ENCODE assay signal across 11 mouse cellular contexts in the genomic region with DNA sequence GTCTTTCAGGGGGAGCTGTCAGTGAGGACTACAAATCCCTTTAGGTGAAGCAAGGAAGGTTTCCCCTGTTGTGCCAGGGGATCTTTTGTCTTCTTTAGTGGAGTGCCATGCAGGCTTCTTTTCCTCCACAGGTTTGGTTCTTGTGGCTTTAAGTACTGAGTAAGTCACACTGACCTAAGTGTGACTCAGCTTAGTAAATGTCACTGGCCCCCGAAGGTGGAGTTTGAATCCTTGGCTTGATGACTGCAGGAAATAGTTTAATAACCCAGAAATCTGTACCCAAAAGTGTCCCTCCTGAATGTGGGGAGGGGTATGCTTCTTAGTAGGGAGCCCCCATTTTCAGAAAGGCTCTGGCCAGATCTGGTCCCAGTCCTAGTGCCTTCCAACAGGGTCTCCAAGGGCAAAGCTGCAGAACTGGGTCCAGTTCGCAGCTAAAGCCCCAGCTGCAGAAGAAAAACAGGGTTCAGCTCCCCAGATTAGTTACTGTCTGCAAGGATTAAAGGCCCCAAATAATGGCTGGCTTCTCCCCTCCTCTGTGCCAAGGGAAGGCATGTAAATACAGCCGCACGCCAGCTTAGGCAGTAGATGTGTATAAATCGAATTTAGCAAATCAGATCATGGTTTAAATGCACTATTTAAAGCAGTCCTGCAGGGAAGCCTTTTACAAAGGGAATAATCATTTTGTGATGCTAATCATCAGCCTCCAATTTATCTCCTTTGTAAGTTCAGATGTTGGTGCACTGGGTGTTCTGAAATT. TPM values are rescaled to one million over a fixed set of nuclear protein-coding genes. Genes with fewer than 3 reads are reported as not detected.
DNase-seq lines count a peak whose midpoint lies in the region; ATAC-seq and TF ChIP-seq lines count a peak whose summit lies in the region.
"Had no signal": no experiment of that assay in that cellular context is flagged by ENCODE, and none has a peak within 500 bp of the region (broad histone marks: within the 10 kb centered on the region; RNA-seq: fewer than 3 reads in every experiment).

No protein-coding gene starts in this region.

- WGBS in neural tube, embryonic 11.5 days: 36% methylated on average over 5 of the region's 5 CpGs
- WGBS in forebrain, postnatal 0 days: 12% methylated on average over 5 of the region's 5 CpGs
- 21% methylated on average over 5 of the region's 5 CpGs for WGBS in midbrain, embryonic 12.5 days
- 64% methylated on average over 5 of the region's 5 CpGs for WGBS in heart, embryonic 11.5 days (ENCODE audit: insufficient replicate concordance)

- peak overlapping the region; percentile 98 for H3K27ac ChIP-seq in neural tube, embryonic 11.5 days (ENCODE audit: low read depth, low read length)
- peak overlapping the region; percentile 98 for H3K27ac ChIP-seq in forebrain, postnatal 0 days (ENCODE audit: low read depth, low read length)
- H3K27ac ChIP-seq in midbrain, embryonic 12.5 days (replicated peaks): peak overlapping the region; percentile 99
- no peak overlapping the region for H3K27ac ChIP-seq in heart, embryonic 11.5 days (ENCODE audit: low read depth, low read length)

- DNase-seq in neural tube, embryonic 11.5 days (ENCODE audit: low spot score): peak; percentile 49
- DNase-seq in neural tube, embryonic 10.5 days (ENCODE audit: extremely low spot score, low spot score): no peak
- no peak for DNase-seq in forebrain, postnatal 0 days
- no peak for DNase-seq in gastrocnemius, postnatal 14 days
- DNase-seq in gastrocnemius, postnatal 4 days (ENCODE audit: low spot score in 2 of 2): no peak
- DNase-seq: gastrocnemius, postnatal 10 days; right cerebral cortex, postnatal 14 days had no signal

- peak overlapping the region; percentile 53 for H3K9ac ChIP-seq in neural tube, embryonic 11.5 days (ENCODE audit: low read length)
- peak overlapping the region; percentile 80 for H3K9ac ChIP-seq in forebrain, postnatal 0 days
- peak overlapping the region; percentile 41 for H3K9ac ChIP-seq in midbrain, embryonic 12.5 days (replicated peaks)
- no peak overlapping the region for H3K9ac ChIP-seq in heart, embryonic 11.5 days (ENCODE audit: low read depth, low read length)
- H3K9ac ChIP-seq: heart, embryonic 12.5 days had no signal

- no peak overlapping the region for H3K4me3 ChIP-seq in neural tube, embryonic 11.5 days (ENCODE audit: low read depth, low read length)
- no peak overlapping the region for H3K4me3 ChIP-seq in forebrain, postnatal 0 days (ENCODE audit: low read depth, low read length)
- H3K4me3 ChIP-seq in midbrain, embryonic 12.5 days: no peak overlapping the region
- no peak overlapping the region for H3K4me3 ChIP-seq in heart, embryonic 11.5 days (ENCODE audit: low read depth, low read length)
- H3K4me3 ChIP-seq: heart, embryonic 12.5 days had no signal

- H3K9me3 ChIP-seq in neural tube, embryonic 11.5 days (ENCODE audit: control insufficient read depth, low read length): no peaks in the 10 kb centered on the region
- H3K9me3 ChIP-seq in forebrain, postnatal 0 days (ENCODE audit: low read length): no peaks in the 10 kb centered on the region
- H3K9me3 ChIP-seq in midbrain, embryonic 12.5 days: no peaks in the 10 kb centered on the region
- no peaks in the 10 kb centered on the region for H3K9me3 ChIP-seq in heart, embryonic 11.5 days (replicated peaks; ENCODE audit: control insufficient read depth, low read length)
- H3K9me3 ChIP-seq: heart, embryonic 12.5 days had no signal

- TF ChIP-seq CTCF in forebrain, postnatal 0 days (IDR thresholded peaks at IDR 0.05; ENCODE audit: low read depth): no peak

- H3K4me1 ChIP-seq in neural tube, embryonic 11.5 days (ENCODE audit: control insufficient read depth, insufficient read depth, low read length): peaks cover 49% of the 10 kb centered on the region
- peaks cover 57% of the 10 kb centered on the region for H3K4me1 ChIP-seq in forebrain, postnatal 0 days (ENCODE audit: insufficient read depth)
- peaks cover 98% of the 10 kb centered on the region for H3K4me1 ChIP-seq in midbrain, embryonic 12.5 days
- H3K4me1 ChIP-seq in heart, embryonic 11.5 days (ENCODE audit: control insufficient read depth, insufficient read depth, low read length): peaks cover 18% of the 10 kb centered on the region

- H3K36me3 ChIP-seq in neural tube, embryonic 11.5 days (ENCODE audit: control insufficient read depth, insufficient read depth, low read length): no peaks in the 10 kb centered on the region
- peaks cover 10% of the 10 kb centered on the region for H3K36me3 ChIP-seq in forebrain, postnatal 0 days (ENCODE audit: insufficient read depth)
- H3K36me3 ChIP-seq in midbrain, embryonic 12.5 days: peaks cover 7% of the 10 kb centered on the region; the same call in 1 of the 2 replicates
- no peaks in the 10 kb centered on the region for H3K36me3 ChIP-seq in heart, embryonic 11.5 days (ENCODE audit: control insufficient read depth, insufficient read depth, low read length)
- H3K36me3 ChIP-seq: heart, embryonic 12.5 days had no signal

- intact Hi-C loops in gastrocnemius, postnatal 14 days (cut with DNase I; ENCODE audit: low total_unique reads): no loop called here

- H3K27me3 ChIP-seq in neural tube, embryonic 11.5 days (ENCODE audit: control insufficient read depth, insufficient read depth, low read length): peaks cover 21% of the 10 kb centered on the region
- no peaks in the 10 kb centered on the region for H3K27me3 ChIP-seq in forebrain, postnatal 0 days (ENCODE audit: insufficient read depth, low read length)
- H3K27me3 ChIP-seq in midbrain, embryonic 12.5 days: peaks cover 91% of the 10 kb centered on the region
- H3K27me3 ChIP-seq in heart, embryonic 11.5 days (ENCODE audit: control insufficient read depth, insufficient read depth, low read length): peaks cover 78% of the 10 kb centered on the region

- peak overlapping the region; percentile 17 for H3K4me2 ChIP-seq in neural tube, embryonic 11.5 days (ENCODE audit: low read depth)
- peak overlapping the region; percentile 31 for H3K4me2 ChIP-seq in forebrain, postnatal 0 days (ENCODE audit: low read depth)
- peak overlapping the region; percentile 62 for H3K4me2 ChIP-seq in midbrain, embryonic 12.5 days (replicated peaks)
- H3K4me2 ChIP-seq in heart, embryonic 11.5 days: no peak overlapping the region
- H3K4me2 ChIP-seq: heart, embryonic 12.5 days had no signal

- no peak for ATAC-seq in neural tube, embryonic 11.5 days (ENCODE audit: insufficient read depth, low FRiP score, low TSS enrichment)
- peak; percentile 16; the same call in 1 of the 2 replicates for ATAC-seq in forebrain, postnatal 0 days
- no peak for ATAC-seq in midbrain, embryonic 12.5 days (ENCODE audit: low FRiP score, low read depth)
- ATAC-seq in heart, embryonic 11.5 days (replicated peaks; ENCODE audit: insufficient number of reproducible peaks, low FRiP score, low TSS enrichment): no peak
- ATAC-seq in erythroblast, adult 5-6 weeks (replicated peaks; ENCODE audit: low FRiP score, poor library complexity, severe bottlenecking): no peak

RNA-seq across cellular contexts. Expression of a gene that starts 51.6 kb away (rescaled TPM):
- 36.9 and 45.1 TPM in 2 replicates for polyA plus RNA-seq in neural tube, embryonic 11.5 days (2014; fragmentation: Nextera tagmentation; extraction: Ambion mirVana)
- 51.1 and 52.9 TPM in 2 replicates for total RNA-seq in forebrain, postnatal 0 days (2014; rRNA removed)
- polyA plus RNA-seq in forebrain, postnatal 0 days (2015; fragmentation: Nextera tagmentation; extraction: Ambion mirVana): 17.4 and 19.4 TPM in 2 replicates
- 41.2 and 44.5 TPM in 2 replicates for polyA plus RNA-seq in midbrain, embryonic 12.5 days (2016; fragmentation: Nextera tagmentation; extraction: Ambion mirVana)
- 10 to 100 TPM; 28.8 to 33.0 TPM for total RNA-seq in gastrocnemius, postnatal 14 days (2021)
- total RNA-seq in gastrocnemius, postnatal 4 days (2021): 10 to 100 TPM; 50.5 to 54.1 TPM
- 23.9 and 28.1 TPM in 2 replicates for polyA plus RNA-seq in heart, embryonic 11.5 days (2014; fragmentation: Nextera tagmentation; extraction: Ambion mirVana)
- 5.2 and 18.4 TPM in 2 replicates for total RNA-seq in erythroblast, adult 5-6 weeks (2015; ENCODE audit: low replicate concordance)
- 26.6 and 27.6 TPM in 2 replicates for total RNA-seq in erythroblast, adult 5-6 weeks (2017; ENCODE audit: low replicate concordance)
